Mouse (Mus musculus) c-Kit-positive CD71-positive TER-119-positive erythroid progenitor cells, embryonic 14.5 days (primary cell): ENCODE measurements around the gene Ulk4.
"Not testable (repeated sequence)": the region's sequence is repeated elsewhere in the genome, so short reads cannot be mapped to it uniquely, and the experiment has no call there.

ENCODE experiments used
- DNase-seq: peaks from one replicate; pipeline ENCODE4 v3.0.0-alpha.2; 2013; ENCODE audit warnings: low spot score

Gene Ulk4

DNA sequence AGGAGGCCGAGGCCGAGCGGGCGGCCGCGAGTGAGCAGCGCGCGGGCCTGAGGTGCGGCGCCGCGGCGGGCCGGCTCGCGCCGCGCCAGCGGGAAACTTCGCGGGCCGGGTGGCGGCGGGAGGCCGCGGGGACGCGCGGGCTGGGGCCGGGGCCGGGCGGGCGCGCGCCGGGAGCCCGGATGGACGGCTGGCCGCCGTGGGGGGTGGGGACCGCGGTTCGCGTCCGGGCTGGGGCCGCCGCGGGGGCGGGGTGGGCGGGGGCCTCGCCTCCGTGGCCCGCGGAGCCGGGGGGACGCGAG is 343.5 kb downstream of the Ulk4 start:
- no peak for DNase-seq

GRCm38 (mm10) chr9:120932797-120933586 is 344.0 kb downstream of the Ulk4 start:
- DNase-seq, result peak; percentile 92

- DNase-seq, result no peak
These were observed 344.6 kb downstream of the Ulk4 start for GRCm38 (mm10) chr9:120932371-120932770.

DNA sequence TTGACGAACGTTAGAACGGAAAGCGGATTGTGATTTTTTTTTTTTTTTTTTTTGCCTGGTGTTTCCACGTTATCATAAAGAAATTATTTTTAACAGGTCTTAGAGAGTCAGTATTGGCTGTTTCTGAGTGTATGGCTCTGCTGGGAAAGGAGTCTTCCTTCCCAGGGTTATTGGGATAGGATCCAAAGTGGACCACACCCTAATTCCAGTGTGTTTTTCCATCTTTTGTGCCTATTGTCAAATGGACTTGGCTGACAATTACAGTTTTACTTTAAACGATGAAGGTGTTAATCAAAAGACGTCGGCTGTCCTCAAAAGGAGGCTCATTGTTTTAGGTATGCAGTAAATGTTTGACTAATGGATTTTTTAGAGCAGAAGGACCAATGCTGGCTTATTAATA is 346.2 kb downstream of the Ulk4 start:
- no peak for DNase-seq

GRCm38 (mm10) chr9:120930021-120930420 is 347.0 kb downstream of the Ulk4 start:
- no peak for DNase-seq

DNA sequence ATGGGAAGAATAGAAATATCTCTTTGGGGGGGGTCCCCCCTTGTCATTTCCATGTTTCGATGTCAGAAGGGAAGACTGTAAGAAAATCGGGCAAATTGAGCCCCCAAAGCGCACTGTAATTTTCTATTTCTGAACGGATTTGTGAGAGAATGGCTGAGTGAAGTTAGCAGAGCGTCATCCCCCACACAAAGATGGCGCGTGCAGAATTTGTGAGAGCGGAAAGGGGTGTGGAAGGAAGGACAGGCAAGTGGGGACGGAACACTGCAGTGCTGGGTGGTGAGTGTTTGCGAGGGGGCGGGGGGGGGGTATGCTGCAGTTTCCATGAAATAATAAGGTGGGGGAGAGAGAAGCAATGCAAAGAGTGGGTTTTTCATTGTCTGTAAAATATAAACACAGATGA is 347.9 kb downstream of the Ulk4 start, which contains the start of gene Ctnnb1:
TSS of gene Ctnnb1 (plus strand) at position 136 of the 400 bp plus-strand sequence.
- no peak for DNase-seq

DNA sequence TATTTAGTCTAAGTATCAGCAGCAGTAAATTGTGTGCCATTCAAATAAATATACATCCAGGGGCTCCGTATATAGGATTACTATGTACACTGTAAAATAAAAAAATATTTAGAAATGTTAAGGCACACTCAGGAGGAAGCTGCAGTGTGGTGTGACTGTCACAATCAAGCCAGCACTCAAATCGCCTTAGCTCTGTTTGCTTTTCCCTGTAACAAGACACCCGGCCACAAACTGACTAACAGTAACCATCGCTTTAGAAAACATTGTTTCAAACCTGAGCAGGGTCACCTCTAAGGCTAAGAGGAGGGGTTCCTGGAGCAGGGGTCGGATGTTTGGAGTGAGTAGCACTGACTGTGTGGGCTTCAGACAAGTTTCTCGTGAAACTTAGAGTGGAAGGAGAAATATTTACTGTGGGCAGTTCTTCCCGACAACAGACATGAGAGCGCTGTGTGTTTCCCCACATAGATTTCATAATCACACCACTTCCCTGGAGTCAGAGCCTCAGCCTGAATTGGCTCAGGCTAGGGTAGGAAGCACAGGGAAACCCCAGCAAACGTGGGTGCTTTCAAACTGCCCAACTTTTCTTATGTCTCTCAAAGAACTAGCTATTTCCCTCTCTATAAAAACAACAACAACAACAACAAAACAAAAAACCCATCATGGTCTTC is 349.9 kb downstream of the Ulk4 start:
- no peak for DNase-seq

- DNase-seq, result no peak
These were observed 350.9 kb downstream of the Ulk4 start for GRCm38 (mm10) chr9:120926126-120926525.

- no peak for DNase-seq
These were observed 357.9 kb downstream of the Ulk4 start for GRCm38 (mm10) chr9:120919130-120919529.

- DNase-seq, result no peak
These were observed 358.4 kb downstream of the Ulk4 start for GRCm38 (mm10) chr9:120918642-120919041.

- DNase-seq, result no peak
These were observed 358.8 kb downstream of the Ulk4 start for GRCm38 (mm10) chr9:120918211-120918610.

DNA sequence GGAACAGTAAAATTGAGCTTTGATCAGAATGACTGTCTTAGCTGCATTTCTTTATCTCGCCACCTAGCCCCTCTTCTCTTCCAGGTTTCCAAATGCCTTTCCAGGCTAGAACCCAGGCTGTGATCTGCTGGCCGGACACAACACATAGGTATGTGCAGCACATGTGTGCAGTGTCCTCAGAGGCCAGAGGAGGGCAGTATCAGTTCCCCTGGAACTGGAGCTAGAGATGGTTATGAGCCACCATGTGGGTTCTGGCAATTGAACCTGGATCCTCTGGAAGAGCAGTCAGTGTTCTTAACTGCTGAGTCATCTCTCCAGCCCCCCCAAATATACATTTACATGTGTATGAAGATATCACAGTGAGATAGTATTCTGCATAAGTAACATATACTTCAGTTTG is 359.4 kb downstream of the Ulk4 start:
- not testable (repeated sequence) for DNase-seq

DNA sequence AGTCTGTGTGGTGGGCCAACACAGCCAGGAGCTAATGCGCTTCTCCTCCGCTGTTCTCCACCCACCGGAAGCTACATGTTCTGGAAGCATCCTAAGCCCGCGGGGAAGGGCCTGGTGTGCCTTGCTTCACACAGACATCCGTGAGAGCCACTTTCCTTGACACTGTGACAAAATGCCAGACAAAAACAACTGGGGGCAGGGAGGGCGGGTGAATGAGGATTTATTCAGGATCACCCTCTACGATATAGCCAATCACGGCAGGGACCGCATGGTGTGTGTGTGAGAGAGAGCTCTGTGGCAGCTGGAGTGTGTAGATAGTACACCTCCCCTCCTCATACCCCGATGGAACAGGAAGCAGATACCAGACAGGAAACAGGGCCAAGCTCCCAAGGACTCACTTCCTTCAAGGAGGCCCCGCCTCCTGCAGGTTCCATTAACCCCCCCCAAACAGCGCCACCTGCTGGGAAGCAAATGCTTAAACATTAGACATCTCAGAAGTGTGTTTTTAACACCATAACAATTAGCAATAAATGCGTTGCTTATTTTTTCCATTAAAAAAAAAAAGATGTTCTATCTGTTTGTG is 362.0 kb downstream of the Ulk4 start:
- peak; percentile 46 for DNase-seq

DNA sequence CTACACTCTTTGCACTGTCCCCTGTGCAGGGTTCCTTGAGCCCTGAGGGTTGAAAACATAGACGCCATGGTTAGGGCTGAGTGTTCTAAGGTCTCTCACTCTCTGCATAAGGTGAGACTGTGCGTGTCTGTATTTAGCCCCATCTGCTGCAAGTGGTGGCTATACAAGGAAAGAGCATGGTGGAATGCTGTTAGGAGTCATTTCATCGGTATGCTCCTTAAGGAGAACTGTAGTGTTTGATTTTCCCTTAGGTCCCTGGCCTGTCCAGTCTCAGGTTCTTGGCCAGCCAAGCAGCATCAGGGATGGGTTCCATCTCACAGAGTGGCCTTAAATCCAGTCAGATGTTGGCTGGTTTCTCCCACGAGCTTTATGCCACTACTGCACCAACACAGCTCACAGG is 362.6 kb downstream of the Ulk4 start:
- no peak for DNase-seq

DNA sequence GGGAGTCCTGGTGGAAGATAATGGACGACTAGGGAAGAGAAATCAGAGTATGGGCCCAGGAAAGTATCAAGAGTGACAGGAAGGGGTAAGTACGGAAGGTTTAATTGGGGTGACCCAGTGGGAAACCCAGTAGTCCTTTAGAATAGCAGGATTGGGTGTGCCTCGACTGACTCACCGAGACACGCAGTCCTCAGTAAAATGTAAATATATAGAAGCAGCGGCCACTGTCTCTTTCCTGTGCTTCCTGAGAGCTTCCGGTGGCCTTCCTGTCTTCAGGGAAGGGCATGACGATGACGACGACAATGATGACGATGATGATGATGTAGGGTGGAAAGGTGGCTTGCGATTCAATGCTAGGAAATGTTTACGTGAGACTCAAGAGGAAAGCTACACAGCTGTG is 363.8 kb downstream of the Ulk4 start:
- DNase-seq, result no peak

DNA sequence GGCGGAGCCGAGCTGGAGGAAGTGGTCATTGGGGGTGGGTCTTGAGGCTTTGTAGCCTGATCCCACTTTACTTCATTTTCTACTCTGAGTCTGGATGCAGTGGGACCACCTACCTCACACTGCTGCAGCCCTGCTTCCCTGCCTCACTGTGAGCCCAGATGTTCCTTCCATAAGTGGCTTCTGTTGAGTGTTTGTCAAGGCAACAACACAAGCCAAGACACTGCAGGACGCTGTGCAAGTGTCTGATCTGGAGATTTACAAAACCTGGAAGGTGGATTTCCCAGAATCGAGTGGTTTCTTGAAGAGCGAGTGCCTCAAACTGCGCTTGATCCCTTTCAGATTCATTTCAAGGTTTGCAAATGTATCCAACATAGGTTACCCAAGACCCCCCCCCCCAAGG is 368.5 kb downstream of the Ulk4 start:
- no peak for DNase-seq
